Mouse (Mus musculus): ENCODE measurements at regions not wholly inside any gene's neighbourhood (a gene's known extent, or its start where the extent isn't known, plus 50 kb on each side); places are given as distances from the start of the nearest gene placed in this dataset.

DNA sequence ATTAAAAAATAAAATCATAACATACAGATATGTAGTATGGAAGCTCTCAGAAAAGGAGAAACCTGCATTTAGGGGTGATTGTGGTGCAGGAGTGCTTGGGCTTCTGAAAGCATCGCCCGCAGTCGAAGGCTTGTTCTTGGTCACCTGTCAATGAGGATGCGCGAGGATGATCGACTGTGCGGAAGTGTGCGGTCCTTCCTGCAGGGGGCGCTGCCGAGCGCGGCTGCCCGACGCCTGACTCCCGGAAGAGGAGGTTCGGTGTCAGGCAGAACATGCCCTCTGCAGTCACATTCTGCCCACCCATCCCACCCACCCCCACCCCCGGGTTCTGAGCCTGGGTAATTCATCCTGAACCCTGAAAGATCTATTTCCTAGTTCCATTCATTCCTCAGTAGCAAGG, 133.6 kb upstream of the Kcng1 start:
- TF ChIP-seq CTCF (IDR thresholded peaks at IDR 0.05; ENCODE audit: insufficient read depth, low read length) (peak; percentile 20; the same call in 1 of the 2 replicates), POLR2A (IDR thresholded peaks at IDR 0.05; ENCODE audit: borderline replicate concordance, extremely low read depth, low read depth, low read length) (no peak)

Measured in lung, adult 2 months (tissue).